Mouse (Mus musculus) limb, embryonic 11.5 days (tissue): ENCODE results near the gene Bmpr1a. TPM values are rescaled to one million over a fixed set of nuclear protein-coding genes. Genes with fewer than 3 reads are reported as not detected.

Experiments used
- ATAC-seq: fragments of 200-750 bp; cut with Nextera tagmentation; 2 replicates; pipeline ENCODE4 v1.8.0; 2017; ENCODE audit warnings: low read depth; ENCODE audit not compliant: insufficient number of reproducible peaks, low FRiP score, low TSS enrichment
- DNase-seq: peaks from one replicate; pipeline ENCODE4 v3.0.0-alpha.2; 2015; ENCODE audit warnings: low spot score
- H3K27ac ChIP-seq: fragments of 300-500 bp; sonication (generic); replicated peaks from 2 replicates; pipeline ENCODE4 v1.5.1; 2014; ENCODE audit warnings: low read depth, mild to moderate bottlenecking, low read length
- H3K27me3 ChIP-seq: fragments of 300-500 bp; sonication (generic); 2 replicates; pipeline ENCODE4 v1.6.1; 2014; ENCODE audit warnings: mild to moderate bottlenecking, low read length, mixed read lengths; ENCODE audit not compliant: control insufficient read depth, insufficient read depth
- H3K36me3 ChIP-seq: fragments of 300-500 bp; sonication (generic); 2 replicates; pipeline ENCODE4 v1.6.1; 2014; ENCODE audit warnings: mild to moderate bottlenecking, low read length, moderate library complexity, mixed read lengths; ENCODE audit not compliant: control insufficient read depth, insufficient read depth
- H3K4me1 ChIP-seq: fragments of 300-500 bp; sonication (generic); 2 replicates; pipeline ENCODE4 v1.6.1; 2014; ENCODE audit warnings: low read length, mixed read lengths; ENCODE audit not compliant: control insufficient read depth, insufficient read depth
- H3K4me2 ChIP-seq: fragments of 300-500 bp; sonication (generic); 2 replicates; pipeline ENCODE4 v1.6.1; 2014; ENCODE audit warnings: low read depth, mild to moderate bottlenecking, moderate library complexity; ENCODE audit not compliant: severe bottlenecking
- H3K4me3 ChIP-seq: fragments of 300-500 bp; sonication (generic); 2 replicates; pipeline ENCODE4 v1.5.1; 2014; ENCODE audit warnings: low read depth, low read length
- H3K9ac ChIP-seq: fragments of 300-500 bp; sonication (generic); 2 replicates; pipeline ENCODE4 v1.6.1; 2014; ENCODE audit warnings: mild to moderate bottlenecking, low read length
- H3K9me3 ChIP-seq: fragments of 300-500 bp; sonication (generic); 2 replicates; pipeline ENCODE4 v1.6.1; 2016; ENCODE audit warnings: low read length; ENCODE audit not compliant: control insufficient read depth
- whole genome bisulfite sequencing: fragments of 180-500 bp; shearing (Covaris S2); extraction: QIAGEN DNeasy Blood & Tissue Kit; methylation state at CpG from one replicate; pipeline ENCODE4 v1.1.7; 2014; 5-methylcytosine and 5-hydroxymethylcytosine counted together
- polyA plus RNA-seq: library from polyadenylated mRNA; unstranded; fragments of >200 nt; fragmentation: Nextera tagmentation; extraction: Ambion mirVana; gene quantifications from 2 replicates; pipeline ENCODE4 v1.2.1, GENCODE M21; 2014

Gene Bmpr1a
- polyA plus RNA-seq, 1 experiment from 2014 or later: 67.2 TPM

- Histone ChIP-seq H3K4me1 (no peaks in the 10 kb centered on the region), H3K4me3 (no peak overlapping the region), H3K27ac (no peak overlapping the region), H3K36me3 (no peaks in the 10 kb centered on the region), H3K27me3 (no peaks in the 10 kb centered on the region), H3K9me3 (no peaks in the 10 kb centered on the region), H3K4me2 (no peak overlapping the region), H3K9ac (no peak overlapping the region)
- DNase-seq (peak; percentile 43), ATAC-seq (peak; percentile 54; the same call in 1 of the 2 replicates)
- 17% methylated on average over 17 of the region's 17 CpGs for WGBS
These were observed 37.6 kb upstream of the Bmpr1a start for GRCm38 (mm10) chr14:34540685-34541162.

GRCm38 (mm10) chr14:34535883-34536282, 32.7 kb upstream of the Bmpr1a start:
- no peak overlapping the region for H3K9ac ChIP-seq
- no peak overlapping the region for H3K27ac ChIP-seq
- no peaks in the 10 kb centered on the region for H3K36me3 ChIP-seq
- H3K27me3 ChIP-seq: no peaks in the 10 kb centered on the region
- no peaks in the 10 kb centered on the region for H3K9me3 ChIP-seq
- 86% methylated on average over 4 of the region's 4 CpGs for WGBS
- H3K4me1 ChIP-seq: no peaks in the 10 kb centered on the region
- H3K4me2 ChIP-seq: no peak overlapping the region
- DNase-seq (no peak), ATAC-seq (no peak)
- no peak overlapping the region for H3K4me3 ChIP-seq

- no peaks in the 10 kb centered on the region for H3K36me3 ChIP-seq
- DNase-seq (no peak), ATAC-seq (no peak)
- H3K4me1 ChIP-seq: no peaks in the 10 kb centered on the region
- no peaks in the 10 kb centered on the region for H3K27me3 ChIP-seq
- H3K4me2 ChIP-seq: no peak overlapping the region
- WGBS: 81% methylated on average over 5 of the region's 5 CpGs
- no peak overlapping the region for H3K9ac ChIP-seq
- H3K9me3 ChIP-seq: no peaks in the 10 kb centered on the region
- no peak overlapping the region for H3K27ac ChIP-seq
- no peak overlapping the region for H3K4me3 ChIP-seq
These were observed 30.4 kb upstream of the Bmpr1a start for GRCm38 (mm10) chr14:34533537-34533936.

- H3K27me3 ChIP-seq: no peaks in the 10 kb centered on the region
- H3K27ac ChIP-seq: no peak overlapping the region
- no peaks in the 10 kb centered on the region for H3K4me1 ChIP-seq
- H3K36me3 ChIP-seq: no peaks in the 10 kb centered on the region
- no peak overlapping the region for H3K9ac ChIP-seq
- H3K9me3 ChIP-seq: no peaks in the 10 kb centered on the region
- H3K4me2 ChIP-seq: no peak overlapping the region
- ATAC-seq: no peak
- WGBS: 85% methylated on average over 6 of the region's 6 CpGs
- no peak for DNase-seq
- no peak overlapping the region for H3K4me3 ChIP-seq
These were observed 29.4 kb upstream of the Bmpr1a start for GRCm38 (mm10) chr14:34532536-34532935.

- no peaks in the 10 kb centered on the region for H3K9me3 ChIP-seq
- ATAC-seq (no peak), DNase-seq (no peak)
- no peak overlapping the region for H3K4me2 ChIP-seq
- no peaks in the 10 kb centered on the region for H3K36me3 ChIP-seq
- 81% methylated on average over 8 of the region's 8 CpGs for WGBS
- H3K4me3 ChIP-seq: no peak overlapping the region
- no peaks in the 10 kb centered on the region for H3K4me1 ChIP-seq
- H3K9ac ChIP-seq: no peak overlapping the region
- H3K27me3 ChIP-seq: no peaks in the 10 kb centered on the region
- H3K27ac ChIP-seq: no peak overlapping the region
These were observed 25.7 kb upstream of the Bmpr1a start for GRCm38 (mm10) chr14:34528804-34529203.

- Histone ChIP-seq H3K27ac (no peak within 1 kb of the TSS), H3K9me3 (no peaks in the 10 kb centered on the region), H3K36me3 (no peaks in the 10 kb centered on the region), H3K27me3 (no peaks in the 10 kb centered on the region), H3K4me1 (no peaks in the 10 kb centered on the region), H3K4me2 (no peak within 1 kb of the TSS), H3K9ac (no peak within 1 kb of the TSS), H3K4me3 (no peak within 1 kb of the TSS)
- ATAC-seq: no peak
- DNase-seq: no peak
- WGBS: 88% methylated on average over 8 of the region's 8 CpGs
These were observed 19.6 kb upstream of the Bmpr1a start, which contains the start of gene 9230112D13Rik for GRCm38 (mm10) chr14:34522701-34523100. Gene 9230112D13Rik, minus strand, starts transcription at chr14:34522801.

GRCm38 (mm10) chr14:34517959-34518544, 14.9 kb upstream of the Bmpr1a start:
- WGBS: 89% methylated on average over 8 of the region's 8 CpGs
- Histone ChIP-seq H3K27ac (no peak overlapping the region), H3K9me3 (no peaks in the 10 kb centered on the region), H3K27me3 (no peaks in the 10 kb centered on the region), H3K4me2 (no peak overlapping the region), H3K9ac (no peak overlapping the region), H3K36me3 (no peaks in the 10 kb centered on the region), H3K4me3 (no peak overlapping the region), H3K4me1 (no peaks in the 10 kb centered on the region)
- no peak for ATAC-seq
- DNase-seq: no peak

- Histone ChIP-seq H3K9me3 (no peaks in the 10 kb centered on the region), H3K36me3 (no peaks in the 10 kb centered on the region), H3K4me2 (no peak overlapping the region), H3K27ac (no peak overlapping the region), H3K27me3 (no peaks in the 10 kb centered on the region), H3K4me1 (no peaks in the 10 kb centered on the region), H3K4me3 (no peak overlapping the region), H3K9ac (no peak overlapping the region)
- 85% methylated on average over 10 of the region's 10 CpGs for WGBS
- ATAC-seq: no peak
- no peak for DNase-seq
These were observed 13.9 kb upstream of the Bmpr1a start for GRCm38 (mm10) chr14:34516960-34517577.
